Mouse (Mus musculus): ENCODE results near the gene Fam198b. TPM values are rescaled to one million over a fixed set of nuclear protein-coding genes. Genes with fewer than 3 reads are reported as not detected.
A peak's percentile ranks its signal among the peaks of the same experiment; 100 is the strongest.
"Not testable (repeated sequence)": the region's sequence is repeated elsewhere in the genome, so short reads cannot be mapped to it uniquely, and the experiment has no call there.

Fam198b gene
- total RNA-seq, 4 experiments from 2014 or later: 3.9 to 8.0 (median 6.7) TPM

DNA sequence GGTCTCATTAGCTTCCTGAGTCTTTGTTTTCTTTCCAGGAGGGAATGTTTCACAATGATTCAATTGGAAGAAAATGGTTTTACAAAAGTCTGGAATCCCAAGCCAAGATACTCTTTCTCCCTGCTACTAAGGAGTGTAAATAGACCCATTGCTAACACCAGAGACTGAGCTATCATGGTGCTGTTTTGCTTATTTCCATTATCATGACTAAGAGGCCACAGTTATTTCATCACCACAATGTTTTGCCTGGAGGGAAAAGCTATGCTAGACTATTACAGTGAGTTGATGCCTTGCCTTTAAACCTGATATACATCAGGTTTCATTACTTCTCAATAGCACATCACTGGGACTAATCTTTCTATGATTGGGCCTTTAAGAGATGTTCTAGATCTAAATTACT is 34.4 kb downstream of the Fam198b start:
- no peak for DNase-seq (ENCODE audit: low spot score in 2 of 2)

DNA sequence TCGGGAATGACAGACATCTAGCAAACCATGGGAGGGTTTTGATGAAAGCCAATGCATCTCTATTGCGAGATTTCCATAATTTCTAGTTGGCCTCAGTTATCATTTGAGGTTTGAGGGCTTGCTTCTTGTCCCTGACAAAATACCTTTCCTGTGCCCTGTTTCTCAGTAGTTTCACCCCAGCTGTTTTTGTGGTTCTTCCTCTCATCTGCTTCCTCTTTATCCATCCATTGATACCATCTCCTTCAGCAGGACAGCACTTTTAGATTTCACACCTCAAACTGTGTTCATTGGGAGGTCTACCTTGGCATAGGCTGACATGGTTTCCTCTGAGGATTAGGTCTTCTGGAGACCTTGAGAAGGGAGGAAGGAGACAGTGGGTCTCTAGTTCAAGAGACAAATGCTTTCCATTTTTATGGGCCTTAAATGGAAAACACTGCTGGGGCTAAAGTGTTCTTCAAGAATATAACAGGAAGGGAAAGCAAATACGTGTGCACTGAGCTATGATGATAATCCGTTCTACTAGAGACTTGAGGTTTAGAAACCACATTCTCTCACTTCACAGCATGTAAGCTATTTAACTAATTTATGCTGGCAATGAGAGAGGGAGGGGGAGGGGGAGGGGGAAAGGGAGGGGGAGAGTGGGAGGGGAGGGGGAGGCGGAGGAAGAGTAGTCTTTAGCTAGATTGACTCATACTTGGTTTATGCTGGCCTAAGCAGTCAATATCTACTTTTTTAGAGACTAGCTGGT is 41.8 kb downstream of the Fam198b start:
- no peak for DNase-seq (ENCODE audit: low spot score in 2 of 2)

DNA sequence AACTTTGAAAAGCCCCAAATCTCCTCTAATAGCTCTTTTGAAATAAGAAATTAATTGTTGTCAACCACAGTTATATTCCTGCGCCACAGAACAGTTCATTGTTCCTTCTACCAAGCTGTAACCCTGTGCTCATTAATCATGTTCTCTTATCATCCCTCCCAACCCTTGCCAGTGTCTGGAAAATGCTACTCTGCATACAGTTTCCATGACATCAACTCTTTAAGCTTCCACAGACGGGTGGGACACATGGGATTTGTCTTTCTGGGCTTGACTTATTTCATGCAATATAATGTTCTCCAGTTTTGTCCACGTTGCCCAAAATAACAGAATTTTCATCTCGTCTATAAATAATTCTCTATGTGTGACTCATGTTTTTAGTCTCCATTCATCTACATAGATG is 42.7 kb downstream of the Fam198b start:
- no peak for DNase-seq (ENCODE audit: low spot score in 2 of 2)

DNA sequence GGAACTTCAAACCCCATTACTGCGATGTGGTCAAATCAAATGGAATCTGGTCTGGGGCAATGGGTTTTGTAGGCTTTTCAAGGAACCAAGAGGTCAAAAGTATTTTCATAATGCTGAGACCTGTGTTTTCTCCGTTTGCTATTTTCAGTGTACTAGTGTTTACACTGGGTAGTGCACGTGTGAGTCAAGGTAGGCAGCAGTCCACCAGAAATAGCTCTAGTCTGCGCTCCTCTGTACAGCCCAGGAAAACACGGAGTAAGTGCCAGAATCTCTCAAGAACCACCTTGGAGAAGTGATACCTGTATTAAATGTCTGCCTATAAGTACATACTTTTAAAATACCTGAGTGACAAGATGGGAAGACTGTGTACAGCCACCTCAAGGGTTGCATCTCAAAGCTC is 44.1 kb downstream of the Fam198b start:
- DNase-seq (ENCODE audit: low spot score in 2 of 2): no peak

DNA sequence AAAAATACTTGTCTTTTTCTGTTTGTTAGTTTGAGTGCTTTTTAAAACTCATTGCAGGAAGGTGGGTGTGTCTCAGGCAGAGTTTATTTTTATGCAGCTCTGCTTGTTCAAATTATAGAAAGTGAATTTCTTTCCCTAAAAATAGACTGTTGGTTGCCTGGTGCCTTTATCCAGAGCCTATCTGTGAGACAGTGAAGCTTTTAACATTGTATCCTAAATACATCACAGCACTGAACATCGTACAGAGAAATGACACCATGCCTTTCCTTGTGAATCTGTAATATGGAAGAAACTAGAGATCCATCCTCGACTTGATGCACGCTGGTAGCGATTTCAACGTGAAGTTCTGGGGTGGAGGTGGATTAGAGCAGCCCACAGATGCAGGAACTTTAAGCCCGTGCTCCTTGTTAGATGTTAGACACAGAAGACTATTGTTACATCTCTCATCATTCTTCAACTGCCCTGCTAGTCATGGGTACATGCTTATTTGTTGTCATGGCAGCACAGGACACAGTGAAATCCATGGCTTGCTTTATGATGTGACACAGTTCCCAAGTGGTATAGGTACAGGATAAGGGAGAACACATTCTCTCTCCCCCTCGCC is 45.9 kb downstream of the Fam198b start:
- DNase-seq (ENCODE audit: low spot score in 2 of 2): no peak

DNA sequence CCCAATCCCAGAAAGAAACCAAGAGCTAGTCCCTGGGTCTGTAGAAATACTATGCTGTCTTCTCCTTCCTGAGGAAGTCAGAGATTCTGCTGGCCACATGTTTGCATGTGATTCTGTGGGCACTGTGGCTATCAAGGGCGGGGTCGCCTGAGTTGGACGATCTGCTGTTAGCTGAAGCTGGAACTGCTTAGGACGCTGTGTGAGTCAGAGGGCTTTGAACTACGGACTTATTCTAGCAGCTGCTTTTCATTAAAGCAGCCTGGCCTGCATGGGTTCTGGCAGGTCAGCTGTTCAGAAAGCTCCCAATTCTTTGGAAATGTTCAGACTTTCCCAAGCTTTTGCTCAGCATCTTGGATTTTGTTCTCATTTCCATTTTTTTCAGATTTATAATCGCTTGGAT is 51.9 kb downstream of the Fam198b start:
- peak; percentile 53 to 63 for DNase-seq (ENCODE audit: low spot score in 2 of 2)

DNA sequence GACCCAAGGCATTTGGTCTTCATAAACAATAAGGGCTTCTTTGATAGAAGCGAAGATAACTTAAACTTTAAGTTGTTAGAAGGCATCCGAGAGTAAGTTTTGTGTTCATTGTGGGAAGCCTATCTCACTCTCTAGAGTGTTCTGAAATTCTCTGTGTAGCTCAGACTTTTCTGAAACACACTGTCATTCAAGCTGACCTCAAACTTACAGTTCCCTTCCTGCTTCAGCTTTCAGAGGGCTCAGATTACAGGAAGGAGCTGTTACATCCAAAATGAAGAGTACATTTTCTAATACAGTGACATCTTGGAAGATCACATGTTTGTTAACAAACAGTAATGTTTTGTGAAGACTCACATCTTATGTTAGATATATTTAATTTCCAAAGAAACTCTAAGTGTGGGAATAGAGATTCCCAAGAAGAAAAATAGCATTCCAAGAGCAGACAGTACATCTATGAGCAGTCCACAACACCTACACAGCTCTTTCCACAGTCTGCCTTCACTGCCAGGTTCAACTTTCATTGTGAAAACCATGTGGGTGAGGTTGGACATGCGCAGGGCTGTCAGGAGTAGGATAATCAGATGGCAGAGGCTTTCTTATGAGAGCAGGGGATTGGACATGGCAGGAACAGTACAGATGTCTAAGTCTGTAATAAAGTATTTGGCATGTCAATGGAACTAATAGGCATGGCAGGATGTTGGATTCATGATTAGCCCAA is 52.6 kb downstream of the Fam198b start:
- no peak for DNase-seq (ENCODE audit: low spot score in 2 of 2)

DNA sequence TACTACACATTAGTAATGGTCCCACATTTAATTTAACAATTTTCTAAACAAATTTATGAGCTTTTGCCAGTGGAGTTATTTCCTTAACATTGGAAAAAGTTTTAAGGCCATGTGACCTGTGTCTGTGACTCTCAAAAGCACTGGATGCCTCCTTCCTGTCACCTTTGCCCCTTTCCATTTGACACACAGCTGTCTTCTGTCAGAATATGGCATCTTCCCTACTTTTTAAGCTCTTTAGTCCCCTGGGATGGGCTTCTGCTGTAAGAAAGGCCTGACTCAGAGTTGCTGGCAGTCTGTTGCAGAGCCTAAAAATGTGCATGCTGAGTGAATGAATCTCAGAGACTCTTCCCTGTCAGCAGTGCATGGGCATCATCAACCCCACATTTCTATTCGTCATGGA is 63.4 kb downstream of the Fam198b start:
- DNase-seq (ENCODE audit: low spot score in 2 of 2): peak; percentile 17

DNA sequence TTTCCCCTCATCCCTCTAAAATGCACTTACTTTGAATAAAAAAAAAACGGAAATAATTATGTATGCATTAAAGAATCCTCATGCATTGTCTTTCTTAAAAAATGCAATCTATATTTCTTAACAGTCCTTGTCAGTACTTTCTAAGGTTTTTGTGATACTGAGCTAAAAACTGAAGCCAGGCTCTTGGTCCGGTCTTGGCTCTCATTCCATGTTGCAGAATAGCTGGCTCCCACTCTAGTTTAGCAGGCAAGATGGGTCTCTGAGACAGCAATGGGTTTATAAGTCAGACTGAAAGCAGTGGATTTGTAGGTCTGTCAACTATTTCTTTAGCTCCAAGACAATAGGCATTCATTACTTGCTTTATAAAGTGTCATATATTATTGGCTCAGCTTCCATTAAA is 63.8 kb downstream of the Fam198b start:
- DNase-seq (ENCODE audit: low spot score in 2 of 2): no peak

DNA sequence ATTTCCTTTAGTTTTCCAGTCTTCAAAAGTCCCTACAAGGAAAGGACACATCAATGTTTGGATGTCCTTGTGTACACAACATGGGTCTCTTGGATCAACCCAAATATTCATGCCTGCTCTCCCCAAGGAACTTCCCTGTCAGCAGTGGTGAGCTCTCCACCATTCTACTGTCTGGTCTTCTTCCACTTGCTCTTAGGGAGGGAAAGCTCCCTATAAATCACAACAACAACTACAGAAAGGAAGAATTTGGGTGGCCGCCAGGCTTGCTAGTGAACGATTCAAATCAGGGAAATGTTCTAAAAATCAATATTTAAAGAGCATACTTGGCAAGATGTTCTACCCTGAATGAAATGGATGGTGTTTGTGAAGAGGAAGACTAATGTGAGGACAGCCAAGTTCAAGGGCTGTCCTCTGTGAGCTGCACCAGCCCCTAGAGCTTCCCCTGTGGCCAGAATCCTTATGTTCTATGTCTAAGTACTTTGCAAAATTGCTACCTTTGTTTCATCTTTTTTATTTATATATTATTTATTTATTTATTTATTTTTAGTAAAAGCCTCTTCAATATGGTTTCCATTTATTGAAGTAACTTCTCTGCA is 68.9 kb downstream of the Fam198b start:
- no peak for DNase-seq (ENCODE audit: low spot score in 2 of 2)

DNA sequence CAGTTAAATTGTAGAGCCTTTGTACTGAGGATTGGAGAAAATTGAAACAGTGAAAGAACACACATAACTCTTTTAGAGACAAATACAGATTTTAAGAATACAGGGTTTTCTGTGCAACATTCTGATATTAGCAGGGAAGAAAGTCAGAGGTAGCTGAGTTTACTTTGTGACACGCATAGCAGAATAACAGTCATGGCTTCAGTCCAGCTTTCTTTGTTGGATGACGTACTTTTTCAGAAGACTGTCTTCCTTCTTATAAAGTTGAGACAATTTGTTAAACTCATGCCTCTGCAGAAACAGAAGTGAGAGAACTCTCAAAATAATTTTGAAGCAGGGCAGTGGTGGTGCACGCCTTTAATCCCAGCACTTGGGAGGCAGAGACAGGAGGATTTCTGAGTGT is 70.9 kb downstream of the Fam198b start:
- no peak for DNase-seq (ENCODE audit: low spot score in 2 of 2)

DNA sequence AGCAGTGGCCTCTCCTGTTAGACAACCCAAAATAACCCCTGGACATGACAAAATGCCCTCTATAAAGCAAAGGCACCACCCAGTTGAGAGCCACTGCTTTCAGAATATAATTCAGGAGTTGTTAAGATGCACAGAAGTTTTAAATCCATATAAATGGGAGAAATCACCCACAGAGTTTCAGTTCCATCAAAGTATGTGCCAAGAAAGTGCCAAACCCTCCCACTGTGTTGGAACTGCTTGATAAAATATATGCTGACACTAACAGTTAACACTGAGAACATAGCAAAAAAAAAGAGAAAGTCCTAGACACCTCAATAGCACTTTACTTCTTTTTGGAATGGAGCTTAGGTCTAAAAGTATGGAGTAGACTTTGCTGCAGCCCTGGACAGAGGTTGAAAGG is 72.5 kb downstream of the Fam198b start:
- DNase-seq (ENCODE audit: low spot score in 2 of 2): no peak

DNA sequence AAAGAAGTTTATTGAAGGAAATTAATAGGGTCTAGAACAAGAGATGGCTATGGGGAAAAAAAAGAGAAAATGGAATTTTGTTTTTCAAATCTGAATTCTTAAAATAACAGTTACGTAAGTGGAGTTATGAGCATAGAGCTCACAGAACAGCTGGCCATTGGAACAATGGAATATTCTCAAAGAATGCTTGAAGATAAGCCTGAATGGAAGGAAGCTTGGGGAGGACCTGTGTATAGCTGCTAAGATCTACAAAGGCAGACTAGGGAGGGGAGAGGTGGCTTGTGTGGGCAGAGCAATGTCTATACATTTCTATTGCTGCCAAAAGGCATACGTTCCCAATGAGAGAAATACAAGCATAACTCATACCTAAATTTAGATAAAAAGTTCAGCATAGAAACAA is 73.4 kb downstream of the Fam198b start:
- DNase-seq (ENCODE audit: low spot score in 2 of 2): no peak

DNA sequence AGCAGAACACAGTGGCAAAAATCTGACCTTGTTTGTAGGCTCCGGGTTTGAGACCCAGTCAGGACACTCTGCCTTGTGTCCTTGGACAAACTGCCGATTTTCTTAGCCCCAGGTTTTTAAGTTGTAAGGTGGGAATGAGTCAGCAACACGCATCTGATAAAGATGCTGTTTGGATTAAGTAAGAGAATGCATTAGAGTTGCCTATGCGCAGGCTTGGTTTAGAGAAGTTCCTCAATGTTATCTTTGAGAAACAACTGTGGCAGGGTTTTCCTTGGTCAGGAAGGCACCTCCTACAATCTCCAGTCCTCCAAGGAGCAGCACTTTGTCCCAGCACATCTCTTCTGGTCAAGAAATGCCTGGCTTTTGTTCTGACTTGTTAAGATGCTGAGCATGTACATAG is 82.4 kb downstream of the Fam198b start:
- DNase-seq (ENCODE audit: low spot score in 2 of 2): no peak

DNA sequence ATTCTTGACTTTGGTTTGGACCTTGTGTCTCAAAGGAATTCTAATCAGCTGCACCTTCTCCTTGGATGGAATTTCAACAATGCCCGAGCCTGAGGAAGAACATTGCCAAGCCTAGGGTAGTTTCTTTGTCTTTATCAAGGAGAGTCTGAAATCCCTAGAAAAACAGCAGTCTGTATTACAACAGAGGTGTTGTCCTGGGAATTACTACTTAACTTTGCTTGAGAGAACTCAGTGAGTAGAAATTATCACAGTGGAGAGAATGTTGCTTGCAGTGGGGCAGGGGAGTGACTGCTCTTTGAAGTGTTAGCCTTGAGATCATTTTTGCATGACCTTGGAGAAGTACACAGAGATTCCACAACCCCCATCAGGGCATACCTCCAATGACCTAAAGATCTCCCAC is 83.0 kb downstream of the Fam198b start:
- no peak for DNase-seq (ENCODE audit: low spot score in 2 of 2)

DNA sequence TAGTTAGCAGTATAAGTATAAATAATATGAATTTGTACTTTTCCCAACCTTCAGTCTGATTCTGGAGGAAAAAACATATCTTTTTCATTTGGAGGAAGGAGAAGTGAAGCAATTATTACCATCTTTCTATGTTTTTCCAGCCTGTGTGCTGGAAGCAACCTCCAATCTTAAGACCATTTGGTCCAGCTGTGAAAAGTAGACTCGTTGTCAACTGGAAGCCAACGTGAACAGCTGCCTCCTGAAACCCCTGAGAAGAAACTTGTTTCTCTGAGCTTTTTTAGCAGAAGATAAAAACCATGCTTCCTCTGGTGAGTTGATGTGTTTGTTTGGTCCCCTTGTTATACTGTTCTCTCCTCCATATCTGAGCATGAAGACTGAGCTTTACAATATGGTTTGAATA is 84.1 kb downstream of the Fam198b start:
- DNase-seq (ENCODE audit: low spot score in 2 of 2): no peak

DNA sequence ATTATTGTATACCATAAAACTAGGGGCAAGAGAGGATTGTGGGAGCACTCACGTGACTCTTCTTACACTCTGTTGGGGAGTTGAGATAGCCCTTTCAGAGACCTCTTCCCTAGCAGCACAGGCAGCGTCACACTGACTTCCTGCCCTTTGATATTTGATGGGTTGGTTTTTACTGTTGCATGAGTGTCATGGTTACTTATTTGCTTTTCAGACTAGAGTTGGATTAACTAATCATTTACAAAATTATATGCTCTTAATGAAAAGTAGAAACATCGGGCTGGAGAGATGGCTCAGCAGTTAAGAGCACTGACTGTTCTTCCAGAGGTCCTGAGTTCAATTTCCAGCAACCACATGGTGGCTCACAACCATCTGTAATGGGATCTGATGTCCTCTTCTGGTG is 85.2 kb downstream of the Fam198b start:
- not testable (repeated sequence) for DNase-seq (ENCODE audit: low spot score in 2 of 2)

DNA sequence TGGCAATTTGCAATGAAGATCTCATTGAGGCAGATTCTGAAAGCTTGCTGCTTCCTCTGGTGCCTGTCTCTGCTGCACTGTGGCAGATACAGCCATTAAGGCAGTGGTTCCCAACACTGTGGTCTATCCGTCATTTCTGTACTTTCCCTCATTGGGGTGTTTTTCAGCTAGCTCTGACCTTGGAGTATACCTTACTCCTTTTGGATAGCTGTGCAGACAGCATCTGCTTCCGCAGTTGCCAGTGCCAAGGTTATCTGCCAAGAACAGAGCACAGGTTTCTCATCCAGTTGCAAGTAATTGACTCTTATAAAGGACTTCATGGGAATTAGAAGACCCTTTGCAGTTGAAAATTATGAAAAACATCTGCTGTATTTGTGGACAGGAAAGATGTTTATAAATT is 85.7 kb downstream of the Fam198b start:
- DNase-seq (ENCODE audit: low spot score in 2 of 2): no peak

DNA sequence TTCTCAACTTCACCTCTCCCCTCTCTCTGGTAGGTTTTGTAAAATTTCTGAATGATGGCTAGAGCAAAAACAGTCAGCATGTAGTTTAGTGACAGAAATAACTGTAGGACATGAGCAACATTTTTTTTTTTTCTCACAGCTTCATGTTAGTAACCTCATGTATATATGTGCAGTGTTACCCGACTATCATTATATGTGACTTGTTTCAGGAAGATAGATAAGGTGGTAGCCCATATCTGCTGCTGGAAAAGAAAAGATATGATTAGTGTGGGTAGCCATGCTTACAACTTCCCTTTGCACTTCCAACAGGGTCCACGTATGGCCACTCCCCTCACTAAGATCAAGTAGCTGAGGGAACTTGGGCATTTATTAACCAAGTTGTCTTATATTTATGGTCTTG is 86.2 kb downstream of the Fam198b start:
- DNase-seq (ENCODE audit: low spot score in 2 of 2): no peak

DNA sequence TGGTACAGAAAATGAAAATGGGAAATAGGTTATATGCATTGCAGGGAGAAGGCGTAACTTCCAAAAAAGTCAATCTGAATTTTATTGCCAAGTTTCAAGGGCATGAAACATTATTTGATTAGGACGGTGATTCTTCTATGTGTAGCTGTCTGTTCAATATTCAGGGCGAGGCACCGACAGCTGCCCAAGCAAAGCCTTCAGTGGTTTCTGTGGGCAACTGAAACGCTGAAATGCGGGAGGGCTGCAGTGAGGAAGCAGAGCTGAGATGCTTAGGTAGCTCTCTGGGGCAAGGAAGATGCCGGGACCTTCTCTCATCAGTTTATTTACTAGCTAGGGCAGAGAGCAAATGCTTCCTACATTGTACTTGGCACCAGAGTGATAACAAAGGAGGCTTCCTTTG is 87.2 kb downstream of the Fam198b start:
- no peak for DNase-seq (ENCODE audit: low spot score in 2 of 2)

DNA sequence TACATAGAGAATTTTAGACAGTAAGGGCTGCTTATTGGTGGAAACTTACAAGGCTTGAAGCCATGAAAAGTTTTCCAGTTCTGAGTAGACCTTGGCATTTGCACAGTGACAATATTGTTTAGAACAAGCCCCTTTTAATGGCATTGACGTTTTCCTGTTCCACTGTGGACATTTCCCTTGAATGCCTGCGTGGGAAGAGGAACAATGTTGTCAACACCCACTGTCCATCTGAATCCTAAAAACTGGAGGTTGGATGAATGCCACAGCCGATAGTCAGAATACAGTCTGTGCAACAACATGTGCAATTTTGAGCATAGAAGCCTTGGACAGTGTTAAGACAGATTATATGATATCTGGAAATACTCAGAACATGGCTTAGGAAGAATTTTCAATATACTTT is 92.5 kb downstream of the Fam198b start:
- no peak for DNase-seq (ENCODE audit: low spot score in 2 of 2)

DNA sequence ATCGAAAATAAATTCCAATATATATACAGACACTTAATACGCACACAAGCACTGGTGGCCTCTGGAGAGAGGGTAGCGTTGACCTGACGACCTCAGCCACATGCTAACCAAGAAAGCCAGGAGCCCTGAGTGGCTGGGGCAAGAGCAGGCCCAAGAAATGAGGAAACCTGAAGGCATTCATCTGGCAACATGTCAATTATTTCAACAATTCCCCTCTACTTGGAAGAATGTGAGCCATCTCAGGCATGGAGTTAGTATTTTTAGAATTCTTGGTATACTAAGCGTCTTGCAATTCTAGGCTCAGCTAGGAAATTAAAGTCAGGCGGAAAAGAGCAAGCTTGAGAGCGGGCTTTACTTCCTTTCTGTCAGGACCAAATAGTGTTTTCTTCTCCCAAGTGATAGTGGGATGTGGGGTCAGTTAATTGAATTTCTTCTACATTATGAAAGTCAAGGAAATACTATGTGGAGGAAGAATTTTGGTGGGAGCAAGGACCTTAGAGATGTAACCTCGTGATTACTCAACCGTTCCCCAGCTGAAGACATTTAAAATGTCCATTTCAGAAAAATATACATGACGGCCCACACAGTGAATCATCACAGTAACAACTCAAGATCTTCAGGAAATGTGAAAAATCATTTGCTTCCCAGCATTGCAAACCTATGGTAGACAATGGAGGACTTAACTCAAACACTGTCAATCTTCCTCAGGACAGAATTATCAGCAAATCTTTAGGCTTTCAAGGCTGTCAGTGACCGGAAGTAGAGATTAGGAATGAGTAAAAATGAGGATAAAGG is 93.5 kb downstream of the Fam198b start:
- no peak for DNase-seq (ENCODE audit: low spot score in 2 of 2)
